Mouse (Mus musculus): ENCODE data around the gene Adcy7.

DNA sequence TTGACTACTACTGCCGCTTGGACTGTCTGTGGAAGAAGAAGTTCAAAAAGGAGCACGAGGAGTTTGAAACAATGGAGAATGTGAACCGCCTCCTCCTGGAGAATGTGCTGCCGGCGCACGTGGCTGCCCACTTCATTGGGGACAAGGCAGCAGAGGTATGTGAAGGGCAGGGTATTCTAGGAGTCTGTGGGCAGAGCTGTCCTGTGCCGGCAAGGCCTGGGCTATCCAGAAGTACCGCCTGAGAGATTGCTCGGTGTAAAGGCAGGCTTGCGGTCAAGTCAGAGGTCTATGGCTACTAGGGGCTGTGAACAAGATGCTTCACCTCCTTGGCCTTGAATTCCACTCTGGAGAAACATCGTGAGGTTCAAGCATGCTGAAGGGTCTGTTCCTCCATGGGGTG, 52.6 kb downstream of the Adcy7 start:
- no peak for TF ChIP-seq CTCF (IDR thresholded peaks at IDR 0.05; ENCODE audit: insufficient read depth, low read depth, low read length)
- no peak for TF ChIP-seq POLR2A (IDR thresholded peaks at IDR 0.05; ENCODE audit: insufficient read depth, low read depth, low read length)
